33 mouse cellular contexts compared by ENCODE assay signal in genomic region chr16:36051491-36051890, GRCm38 (mm10).
"Had no signal": no experiment of that assay in that cellular context is flagged by ENCODE, and none has a peak within 500 bp of the region (broad histone marks: within the 10 kb centered on the region; RNA-seq: fewer than 3 reads in every experiment).

No protein-coding gene starts in this region.

- H3K4me3 ChIP-seq: heart, embryonic 12.5 days; heart, embryonic 13.5 days; heart, embryonic 15.5 days; hindbrain, embryonic 10.5 days; hindbrain, embryonic 12.5 days; hindbrain, embryonic 13.5 days; hindbrain, embryonic 15.5 days; intestine, embryonic 15.5 days; kidney, embryonic 15.5 days; layer of hippocampus, adult 2 months; left cerebral cortex, adult 2 months had no signal

- H3K4me1 ChIP-seq: hindbrain, embryonic 10.5 days; hindbrain, embryonic 12.5 days; hindbrain, embryonic 13.5 days; hindbrain, embryonic 15.5 days; intestine, embryonic 15.5 days; kidney, embryonic 15.5 days had no signal

- ATAC-seq: hindbrain, embryonic 16.5 days; hindbrain, postnatal 0 days; inflammation-experienced regulatory T-cells, adult 6 months; intestine, embryonic 15.5 days; intestine, embryonic 16.5 days; intestine, postnatal 0 days had no signal

- H3K27ac ChIP-seq: heart, embryonic 13.5 days; heart, embryonic 15.5 days; hindbrain, embryonic 10.5 days; hindbrain, embryonic 12.5 days; hindbrain, embryonic 13.5 days; hindbrain, embryonic 14.5 days; hindbrain, embryonic 15.5 days; hindbrain, postnatal 0 days; intestine, embryonic 15.5 days; kidney, embryonic 15.5 days; kidney, postnatal 0 days; layer of hippocampus, adult 2 months; left cerebral cortex, adult 2 months had no signal

- H3K27me3 ChIP-seq: heart, embryonic 12.5 days; heart, embryonic 13.5 days; heart, embryonic 15.5 days; hindbrain, embryonic 12.5 days; hindbrain, embryonic 13.5 days; hindbrain, embryonic 15.5 days; intestine, embryonic 15.5 days; kidney, embryonic 15.5 days had no signal

- H3K9me3 ChIP-seq: heart, embryonic 12.5 days; heart, embryonic 13.5 days; heart, embryonic 15.5 days; hindbrain, embryonic 10.5 days; hindbrain, embryonic 12.5 days; hindbrain, embryonic 13.5 days; hindbrain, embryonic 15.5 days; intestine, embryonic 15.5 days; kidney, embryonic 15.5 days had no signal

- DNase-seq: heart, postnatal 10 days; heart, postnatal 36 days; heart, postnatal 4 days; kidney, adult 11 months; kidney, adult 18-20 months; kidney, adult 2 months; kidney, adult 8-10 months; kidney, adult 9 months; kidney, postnatal 10 days; kidney, postnatal 14 days; kidney, postnatal 25 days; kidney, postnatal 36 days; kidney, postnatal 4 days; layer of hippocampus, adult 9-11 months; layer of hippocampus, postnatal 36 days had no signal
